Mouse (Mus musculus) olfactory bulb, adult 2 months (tissue): ENCODE data around the gene Dnajc7.

Experiments
- CTCF ChIP-seq: fragments of 200-500 bp; IDR thresholded peaks from 2 replicates; pipeline ENCODE4 v1.5.1; 2012; ENCODE audit warnings: low read depth, mild to moderate bottlenecking, low read length, moderate library complexity; ENCODE audit not compliant: insufficient read depth
- POLR2A ChIP-seq: fragments of 200-500 bp; IDR thresholded peaks from 2 replicates; pipeline ENCODE4 v1.6.1; 2012; ENCODE audit warnings: mild to moderate bottlenecking, low read depth, low read length, moderate library complexity; ENCODE audit not compliant: insufficient read depth

GRCm38 (mm10) chr11:100604321-100605005 lies 15.5 kb downstream of the Dnajc7 start:
- TF ChIP-seq CTCF: no peak
- no peak for TF ChIP-seq POLR2A
